Mouse (Mus musculus) liver, adult 2 months (tissue): ENCODE results near the gene Cltc. TPM values are rescaled to one million over a fixed set of nuclear protein-coding genes. Genes with fewer than 3 reads are reported as not detected.
A peak's percentile ranks its signal among the peaks of the same experiment; 100 is the strongest.

Experiments
- DNase-seq: peaks from one replicate; pipeline ENCODE4 v3.0.0-alpha.2; 2011; ENCODE audit warnings: low read depth, low spot score; ENCODE audit errors: extremely low read depth
- H3K27ac ChIP-seq: fragments of 200-500 bp; replicated peaks from 2 replicates; pipeline ENCODE4 v1.5.1; 2012; ENCODE audit warnings: low read depth, mild to moderate bottlenecking, control low read depth, inconsistent platforms, low read length; ENCODE audit not compliant: insufficient read depth
- H3K27me3 ChIP-seq: fragments of 200-500 bp; 2 replicates; pipeline ENCODE4 v1.6.1; 2012; ENCODE audit warnings: mild to moderate bottlenecking, moderate library complexity, low read length, inconsistent platforms; ENCODE audit not compliant: control insufficient read depth, insufficient read depth
- H3K36me3 ChIP-seq: fragments of 200-500 bp; 2 replicates; pipeline ENCODE4 v1.6.1; 2012; ENCODE audit warnings: low read length, inconsistent platforms; ENCODE audit not compliant: control insufficient read depth, insufficient read depth
- H3K4me1 ChIP-seq: fragments of 200-500 bp; 2 replicates; pipeline ENCODE4 v1.6.1; 2011; ENCODE audit warnings: low read length; ENCODE audit not compliant: control insufficient read depth, insufficient read depth
- H3K4me3 ChIP-seq: fragments of 200-500 bp; 2 replicates; pipeline ENCODE4 v1.5.1; 2011; ENCODE audit warnings: low read depth, mild to moderate bottlenecking, control low read depth, low read length, moderate library complexity; ENCODE audit not compliant: insufficient read depth
- H3K79me2 ChIP-seq: fragments of 200-500 bp; 2 replicates; pipeline ENCODE4 v1.6.1; 2012; ENCODE audit warnings: inconsistent platforms, mild to moderate bottlenecking, low read length, moderate library complexity; ENCODE audit not compliant: control insufficient read depth, insufficient read depth
- H3K9ac ChIP-seq: fragments of 200-500 bp; 2 replicates; pipeline ENCODE4 v1.6.1; 2012; ENCODE audit warnings: low read depth, mild to moderate bottlenecking, control low read depth, inconsistent platforms, low read length
- CTCF ChIP-seq: fragments of 200-500 bp; IDR thresholded peaks from 2 replicates; pipeline ENCODE4 v1.5.1; 2011; ENCODE audit warnings: low read depth, low read length, control low read depth
- POLR2A ChIP-seq: fragments of 200-500 bp; IDR thresholded peaks from 2 replicates; pipeline ENCODE4 v1.6.1; 2011; ENCODE audit warnings: low read length, control low read depth; ENCODE audit not compliant: insufficient read depth; ENCODE audit errors: extremely low read depth
- WGBS: fragments of 180-500 bp; shearing (Covaris S2); methylation state at CpG from one replicate; pipeline ENCODE4 v1.1.7; 2018; 5-methylcytosine and 5-hydroxymethylcytosine counted together
- polyA plus RNA-seq: library from polyadenylated mRNA; depleted of rRNA; stranded (reverse); fragments of >200 nt; gene quantifications from 2 replicates; pipeline ENCODE4 v1.2.3, GENCODE M21; 2012
- total RNA-seq: library from RNA; depleted of rRNA; stranded (reverse); fragments of >200 nt; gene quantifications from 2 replicates; pipeline ENCODE4 v1.2.3, GENCODE M21; 2014

Cltc gene
- total and polyA plus RNA-seq, 2 experiments = 49.9 to 191 TPM

GRCm38 (mm10) chr11:86667553-86667952 lies 89.8 kb downstream of the Cltc start:
- no peak overlapping the region for H3K4me3 ChIP-seq
- H3K79me2 ChIP-seq = peaks cover 20% of the 10 kb centered on the region; the same call in 1 of the 2 replicates
- peaks cover 20% of the 10 kb centered on the region for H3K36me3 ChIP-seq
- DNase-seq = no peak
- no peaks in the 10 kb centered on the region for H3K27me3 ChIP-seq
- WGBS = 81% methylated on average over 2 of the region's 2 CpGs
- H3K9ac ChIP-seq = no peak overlapping the region
- TF ChIP-seq POLR2A = no peak
- H3K27ac ChIP-seq = no peak overlapping the region
- peaks cover 8% of the 10 kb centered on the region; the same call in 1 of the 2 replicates for H3K4me1 ChIP-seq

DNA sequence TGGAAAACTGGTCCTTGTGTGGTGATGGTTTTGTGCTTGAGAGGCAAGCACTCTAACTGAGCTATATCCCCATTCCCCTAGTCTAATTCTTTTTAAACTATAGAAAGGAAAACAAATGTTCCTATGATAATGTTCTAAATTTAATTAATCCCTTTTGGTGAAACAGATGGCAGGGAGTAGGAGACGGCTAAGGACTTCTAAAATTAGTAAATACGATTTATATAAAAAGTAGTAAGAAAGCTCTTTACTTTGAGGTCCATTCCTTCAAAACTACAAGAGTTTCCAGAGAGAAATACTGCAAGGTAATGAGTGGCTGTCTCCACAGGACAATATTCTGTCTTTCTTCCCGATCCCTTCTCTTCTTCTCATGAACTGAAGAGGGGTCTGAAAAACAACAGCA lies 93.0 kb downstream of the Cltc start:
- TF ChIP-seq CTCF = no peak
- no peak for TF ChIP-seq POLR2A
- peaks cover 36% of the 10 kb centered on the region for H3K36me3 ChIP-seq
- H3K27ac ChIP-seq = no peak overlapping the region
- WGBS = over 99% methylated on average over 3 of the region's 3 CpGs
- H3K4me1 ChIP-seq = peaks cover 5% of the 10 kb centered on the region; the same call in 1 of the 2 replicates
- no peaks in the 10 kb centered on the region for H3K27me3 ChIP-seq
- no peak for DNase-seq
- no peak overlapping the region for H3K9ac ChIP-seq
- H3K4me3 ChIP-seq = no peak overlapping the region
- peaks cover 11% of the 10 kb centered on the region; the same call in 1 of the 2 replicates for H3K79me2 ChIP-seq

GRCm38 (mm10) chr11:86663977-86664376 lies 93.4 kb downstream of the Cltc start:
- Histone ChIP-seq H3K4me1 (peaks cover 5% of the 10 kb centered on the region; the same call in 1 of the 2 replicates), H3K9ac (no peak overlapping the region), H3K27me3 (no peaks in the 10 kb centered on the region), H3K36me3 (peaks cover 40% of the 10 kb centered on the region), H3K27ac (no peak overlapping the region), H3K79me2 (peaks cover 7% of the 10 kb centered on the region; the same call in 1 of the 2 replicates), H3K4me3 (no peak overlapping the region)
- no peak for DNase-seq
- TF ChIP-seq POLR2A (no peak), CTCF (no peak)

- DNase-seq = no peak
- no peak overlapping the region for H3K9ac ChIP-seq
- H3K27me3 ChIP-seq = no peaks in the 10 kb centered on the region
- TF ChIP-seq CTCF (no peak), POLR2A (no peak)
- H3K36me3 ChIP-seq = peaks cover 44% of the 10 kb centered on the region
- 92% methylated on average over 8 of the region's 8 CpGs for WGBS
- no peak overlapping the region for H3K27ac ChIP-seq
- peaks cover 5% of the 10 kb centered on the region; the same call in 1 of the 2 replicates for H3K4me1 ChIP-seq
- H3K79me2 ChIP-seq = peaks cover 5% of the 10 kb centered on the region; the same call in 1 of the 2 replicates
- no peak overlapping the region for H3K4me3 ChIP-seq
Observed at GRCm38 (mm10) chr11:86662986-86663895, 94.1 kb downstream of the Cltc start.

- TF ChIP-seq POLR2A = no peak
- TF ChIP-seq CTCF = no peak
- Histone ChIP-seq H3K79me2 (no peaks in the 10 kb centered on the region; the same call in 1 of the 2 replicates), H3K4me1 (peaks cover 8% of the 10 kb centered on the region; the same call in 1 of the 2 replicates), H3K27me3 (no peaks in the 10 kb centered on the region), H3K27ac (no peak overlapping the region), H3K9ac (no peak overlapping the region), H3K36me3 (peaks cover 34% of the 10 kb centered on the region), H3K4me3 (no peak overlapping the region)
- peak; percentile 28 for DNase-seq
Observed at GRCm38 (mm10) chr11:86657863-86658262, 99.5 kb downstream of the Cltc start.

GRCm38 (mm10) chr11:86656849-86657567 lies 100.4 kb downstream of the Cltc start:
- Histone ChIP-seq H3K4me3 (no peak overlapping the region), H3K27ac (no peak overlapping the region), H3K27me3 (no peaks in the 10 kb centered on the region), H3K4me1 (peaks cover 2% of the 10 kb centered on the region; the same call in 1 of the 2 replicates), H3K9ac (no peak overlapping the region), H3K36me3 (peaks cover 30% of the 10 kb centered on the region), H3K79me2 (no peaks in the 10 kb centered on the region; the same call in 1 of the 2 replicates)
- WGBS = 47% methylated on average over 4 of the region's 4 CpGs
- no peak for TF ChIP-seq CTCF
- no peak for TF ChIP-seq POLR2A
- DNase-seq = peak; percentile 61
